Mouse (Mus musculus) olfactory bulb, adult 2 months (tissue): Measurements from ENCODE around the gene Vrk1.

ENCODE experiments used
- CTCF ChIP-seq: fragments of 200-500 bp; IDR thresholded peaks from 2 replicates; pipeline ENCODE4 v1.5.1; 2012; ENCODE audit warnings: low read depth, mild to moderate bottlenecking, low read length, moderate library complexity; ENCODE audit not compliant: insufficient read depth
- POLR2A ChIP-seq: fragments of 200-500 bp; IDR thresholded peaks from 2 replicates; pipeline ENCODE4 v1.6.1; 2012; ENCODE audit warnings: mild to moderate bottlenecking, low read depth, low read length, moderate library complexity; ENCODE audit not compliant: insufficient read depth

DNA sequence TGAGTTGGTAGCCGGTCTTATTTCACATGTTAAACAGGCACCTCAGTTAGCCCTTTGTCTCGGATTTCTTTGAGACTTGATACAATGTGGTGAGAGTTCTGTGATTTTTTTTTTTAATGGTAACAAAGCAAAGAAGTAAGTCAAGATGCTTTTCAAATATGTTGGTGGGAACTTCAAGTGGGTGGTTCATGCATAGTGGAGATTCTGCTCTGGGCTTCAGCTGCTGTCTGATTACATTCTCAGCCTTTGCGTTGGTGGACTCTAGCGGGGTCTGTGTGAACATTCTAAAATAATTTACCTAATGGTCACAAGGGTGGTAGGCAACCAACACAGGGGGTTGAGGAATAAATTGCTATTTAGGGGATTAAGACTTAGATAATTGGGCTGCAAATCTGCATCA lies 14.1 kb upstream of the Vrk1 start:
- TF ChIP-seq POLR2A: no peak
- TF ChIP-seq CTCF: no peak
